Mouse (Mus musculus) monocyte, adult 59 days (primary cell): ENCODE measurements around the gene Mup19. TPM values are rescaled to one million over a fixed set of nuclear protein-coding genes. Genes with fewer than 3 reads are reported as not detected.

Source experiments
- total RNA-seq, 2 experiments: library from RNA; stranded (reverse); gene quantifications; one replicate each; pipeline ENCODE4 v1.2.4; 2023

The Mup19 gene
- total RNA-seq: not detected

GRCm38 (mm10) chr4:61782169-61782568, at the start of gene Mup19:
TSS of gene Mup19 (minus strand) at chr4:61782269.

Other genes with a start within 250 kb of the Mup19 start
- not detected for gene Mup17, start 186.4 kb downstream of the Mup19 start, total RNA-seq
- gene Mup18, start 108.1 kb downstream of the Mup19 start, total RNA-seq: not detected
- not detected for gene Mup5, start 53.0 kb upstream of the Mup19 start, total RNA-seq